Mouse (Mus musculus): Measurements from ENCODE around the gene Gria1. TPM values are rescaled to one million over a fixed set of nuclear protein-coding genes. Genes with fewer than 3 reads are reported as not detected.

Gria1 gene
- total RNA-seq, 2 experiments from 2014 or later, result 225 to 245 TPM

DNA sequence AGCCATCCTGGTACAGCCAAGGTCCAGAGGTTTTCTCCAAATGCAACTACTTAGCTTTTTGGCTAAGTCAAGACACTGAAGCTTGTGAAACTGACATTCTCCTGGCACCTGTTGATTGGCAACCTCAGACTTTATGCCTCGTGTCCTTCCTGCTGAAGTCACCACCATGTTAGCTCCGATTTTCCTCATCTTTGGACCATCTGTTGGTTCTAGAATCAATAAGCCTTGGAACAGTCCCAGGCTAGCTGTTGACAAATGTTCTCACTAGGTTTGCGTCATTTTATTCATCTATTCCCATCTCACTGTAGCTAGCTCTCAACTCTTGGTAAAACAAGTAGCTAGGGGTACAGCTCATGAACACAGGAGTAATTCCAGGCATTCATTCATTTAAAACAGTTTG, 51.3 kb downstream of the Gria1 start:
- no peak for DNase-seq (ENCODE audit: extremely low spot score in 1 of 2, low spot score in 2 of 2)
- H3K27ac ChIP-seq, result no peak overlapping the region

DNA sequence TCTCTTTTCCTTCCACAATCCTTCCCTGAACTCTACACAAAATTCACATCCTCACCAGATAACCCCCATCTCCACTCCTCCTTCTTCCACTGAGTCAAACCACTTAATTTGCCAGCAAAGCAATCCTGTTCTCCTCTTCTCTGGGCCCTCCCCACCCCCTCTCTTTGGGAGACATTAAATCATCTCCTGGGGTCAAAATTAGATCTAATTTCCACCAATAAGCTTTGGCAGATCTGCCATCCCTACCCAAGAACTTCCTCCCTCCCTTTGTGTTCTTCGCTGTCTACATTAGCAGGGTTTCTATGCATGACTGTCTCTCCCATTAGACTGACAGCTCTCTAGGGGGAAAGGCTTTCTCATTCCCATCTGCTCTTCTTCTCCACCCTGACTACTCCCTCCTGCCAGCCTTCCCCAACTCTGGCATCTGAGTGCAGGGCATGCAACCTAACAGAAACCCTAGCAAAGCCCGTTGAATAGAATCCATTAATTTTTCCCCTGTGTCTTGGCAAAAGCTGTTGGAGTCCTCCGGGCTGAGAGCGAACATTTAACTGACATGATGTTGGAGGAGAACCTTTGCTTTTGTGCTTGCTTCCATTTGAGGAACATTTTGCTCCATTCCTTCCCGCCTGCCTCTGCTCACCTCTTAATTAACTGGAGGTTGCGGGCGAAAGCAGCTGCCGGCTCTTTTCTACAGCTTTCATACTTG, 59.2 kb downstream of the Gria1 start:
- Histone ChIP-seq H3K27ac (no peak overlapping the region), H3K4me3 (no peak overlapping the region)
- no peak for DNase-seq (ENCODE audit: extremely low spot score in 1 of 2, low spot score in 2 of 2)
- intact Hi-C loops (cut with DNase I), result no loop called here
- no peak for TF ChIP-seq CTCF (IDR thresholded peaks at IDR 0.05)

More for the DNA sequence above, 51.3 kb downstream of the Gria1 start:
- intact Hi-C loops (cut with DNase I), result no loop called here
- H3K4me3 ChIP-seq, result no peak overlapping the region
- TF ChIP-seq CTCF (IDR thresholded peaks at IDR 0.05), result no peak

GRCm38 (mm10) chr11:57072171-57072570, 61.0 kb downstream of the Gria1 start:
- intact Hi-C loops (cut with DNase I), result no loop called here
- no peak overlapping the region for H3K27ac ChIP-seq
- TF ChIP-seq CTCF (IDR thresholded peaks at IDR 0.05), result no peak
- no peak overlapping the region for H3K4me3 ChIP-seq
- DNase-seq (ENCODE audit: extremely low spot score in 1 of 2, low spot score in 2 of 2), result no peak

DNA sequence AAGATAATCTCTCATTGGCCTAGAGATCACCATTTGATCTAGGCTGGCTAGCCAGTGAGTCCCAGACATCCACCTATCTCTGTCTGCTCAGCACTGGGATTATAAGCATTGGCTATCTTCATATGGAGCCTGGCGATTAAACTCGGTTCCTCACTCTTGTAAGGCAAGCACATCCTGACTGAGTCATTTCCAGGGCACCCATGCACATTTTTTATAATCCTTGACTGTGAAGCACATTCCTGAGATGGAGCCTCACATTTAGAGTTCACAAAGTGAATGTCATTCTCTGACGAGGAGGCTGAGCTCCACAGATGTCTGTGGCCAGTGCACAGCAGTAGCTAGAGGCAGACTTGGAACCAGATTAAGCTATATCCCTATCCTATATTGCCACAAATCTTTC, 68.2 kb downstream of the Gria1 start:
- DNase-seq (ENCODE audit: extremely low spot score in 1 of 2, low spot score in 2 of 2), result no peak
- TF ChIP-seq CTCF (IDR thresholded peaks at IDR 0.05), result no peak
- intact Hi-C loops (cut with DNase I), result no loop called here
- H3K27ac ChIP-seq, result no peak overlapping the region
- no peak overlapping the region for H3K4me3 ChIP-seq

GRCm38 (mm10) chr11:57089527-57089926, 78.3 kb downstream of the Gria1 start:
- H3K27ac ChIP-seq, result no peak overlapping the region
- intact Hi-C loops (cut with DNase I), result no loop called here
- no peak for TF ChIP-seq CTCF (IDR thresholded peaks at IDR 0.05)
- H3K4me3 ChIP-seq, result no peak overlapping the region
- DNase-seq (ENCODE audit: extremely low spot score in 1 of 2, low spot score in 2 of 2), result no peak

GRCm38 (mm10) chr11:57090705-57091104, 79.5 kb downstream of the Gria1 start:
- intact Hi-C loops (cut with DNase I), result no loop called here
- Histone ChIP-seq H3K27ac (no peak overlapping the region), H3K4me3 (no peak overlapping the region)
- no peak for DNase-seq (ENCODE audit: extremely low spot score in 1 of 2, low spot score in 2 of 2)
- no peak for TF ChIP-seq CTCF (IDR thresholded peaks at IDR 0.05)

GRCm38 (mm10) chr11:57091276-57091914, 80.2 kb downstream of the Gria1 start:
- Histone ChIP-seq H3K27ac (no peak overlapping the region), H3K4me3 (no peak overlapping the region)
- intact Hi-C loops (cut with DNase I), result no loop called here
- no peak for DNase-seq (ENCODE audit: extremely low spot score in 1 of 2, low spot score in 2 of 2)
- no peak for TF ChIP-seq CTCF (IDR thresholded peaks at IDR 0.05)

DNA sequence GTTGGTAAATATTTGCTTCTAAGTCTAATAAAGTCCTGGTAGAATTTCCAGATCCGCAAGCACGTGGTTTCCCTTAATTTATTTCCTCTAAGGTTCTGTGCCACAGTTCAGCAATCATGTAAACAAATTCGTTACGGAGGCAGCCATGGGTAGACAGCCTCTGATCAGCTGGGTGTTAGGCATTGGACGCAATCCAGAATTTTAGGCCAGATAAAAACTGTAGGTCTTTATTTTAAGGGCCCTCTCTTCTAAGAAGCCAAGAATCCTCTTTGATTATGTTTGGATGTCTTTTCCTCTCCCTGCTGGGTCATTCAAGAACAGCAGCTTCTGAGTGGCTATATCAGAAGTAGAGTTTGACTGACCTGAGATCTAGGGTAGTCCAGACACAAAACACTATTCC, 89.3 kb downstream of the Gria1 start:
- no peak for DNase-seq (ENCODE audit: extremely low spot score in 1 of 2, low spot score in 2 of 2)
- H3K27ac ChIP-seq, result no peak overlapping the region
- no peak; the same call in 1 of the 2 replicates for TF ChIP-seq CTCF (IDR thresholded peaks at IDR 0.05)
- no peak overlapping the region for H3K4me3 ChIP-seq
- intact Hi-C loops (cut with DNase I), result no loop called here

DNA sequence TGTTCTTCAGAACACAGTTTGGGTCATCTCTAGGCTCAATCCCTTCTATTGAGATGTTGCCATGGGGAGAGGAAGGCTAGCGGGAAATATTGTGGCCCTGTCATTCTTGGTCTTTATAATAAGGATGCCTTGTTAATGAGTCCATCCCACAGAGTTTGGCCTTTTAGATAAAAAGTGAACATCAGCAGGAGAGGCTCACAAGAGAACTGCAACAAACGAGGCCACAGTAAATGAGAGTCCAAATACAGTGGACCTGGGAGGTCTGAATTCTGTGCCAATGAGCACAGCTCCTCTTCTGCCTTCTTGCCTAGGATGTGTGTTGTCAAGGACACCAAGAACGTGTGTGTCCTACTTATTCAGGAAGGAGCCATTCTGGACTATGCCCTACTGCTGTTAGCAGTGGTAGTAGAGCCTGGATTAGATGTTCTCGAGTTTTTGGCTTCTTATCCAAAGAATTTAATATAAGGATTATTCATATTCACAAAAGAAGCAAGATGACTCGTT, 92.6 kb downstream of the Gria1 start:
- DNase-seq (ENCODE audit: extremely low spot score in 1 of 2, low spot score in 2 of 2), result no peak
- no peak for TF ChIP-seq CTCF (IDR thresholded peaks at IDR 0.05)
- intact Hi-C loops (cut with DNase I), result no loop called here
- H3K27ac ChIP-seq, result no peak overlapping the region
- no peak overlapping the region for H3K4me3 ChIP-seq

DNA sequence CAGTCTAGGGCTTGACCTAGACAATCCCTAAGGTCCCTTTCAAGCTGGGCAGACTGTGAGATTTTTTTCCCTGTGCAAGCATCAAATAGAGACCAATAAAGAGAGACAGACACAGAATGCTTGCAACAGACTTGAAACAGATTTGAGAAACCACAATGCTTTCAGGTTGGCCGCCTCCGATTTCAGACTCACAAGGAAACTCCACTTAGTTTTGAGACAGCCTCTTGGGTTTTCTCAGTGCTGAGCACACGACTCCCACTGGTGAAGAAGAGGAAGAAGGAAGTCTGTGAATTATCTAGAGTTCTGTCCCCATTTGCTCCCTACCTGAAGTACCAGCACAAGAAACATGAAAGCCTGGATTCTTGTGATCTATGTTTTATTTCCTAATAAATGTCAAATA, 94.5 kb downstream of the Gria1 start:
- TF ChIP-seq CTCF (IDR thresholded peaks at IDR 0.05), result no peak
- intact Hi-C loops (cut with DNase I), result no loop called here
- DNase-seq (ENCODE audit: extremely low spot score in 1 of 2, low spot score in 2 of 2), result no peak
- Histone ChIP-seq H3K27ac (no peak overlapping the region), H3K4me3 (no peak overlapping the region)

- Histone ChIP-seq H3K27ac (no peak overlapping the region), H3K4me3 (no peak overlapping the region)
- DNase-seq (ENCODE audit: extremely low spot score in 1 of 2, low spot score in 2 of 2), result no peak
- intact Hi-C loops (cut with DNase I), result no loop called here
- no peak for TF ChIP-seq CTCF (IDR thresholded peaks at IDR 0.05)
Observed at GRCm38 (mm10) chr11:57112386-57112785, 101.2 kb downstream of the Gria1 start.

GRCm38 (mm10) chr11:57114410-57114809, 103.2 kb downstream of the Gria1 start:
- no peak overlapping the region for H3K27ac ChIP-seq
- intact Hi-C loops (cut with DNase I), result no loop called here
- H3K4me3 ChIP-seq, result no peak overlapping the region
- no peak for TF ChIP-seq CTCF (IDR thresholded peaks at IDR 0.05)
- no peak for DNase-seq (ENCODE audit: extremely low spot score in 1 of 2, low spot score in 2 of 2)

- DNase-seq (ENCODE audit: extremely low spot score in 1 of 2, low spot score in 2 of 2), result no peak
- intact Hi-C loops (cut with DNase I), result no loop called here
- TF ChIP-seq CTCF (IDR thresholded peaks at IDR 0.05), result no peak
- Histone ChIP-seq H3K27ac (no peak overlapping the region), H3K4me3 (no peak overlapping the region)
Observed at GRCm38 (mm10) chr11:57127066-57127465, 115.9 kb downstream of the Gria1 start.
